In genomic region chr16:8424161-8424970, GRCm38 (mm10) we compare ENCODE assay signal across 9 mouse cellular contexts. TPM values are rescaled to one million over a fixed set of nuclear protein-coding genes. Genes with fewer than 3 reads are reported as not detected.
A peak's percentile ranks its signal among the peaks of the same experiment; 100 is the strongest.
DNase-seq lines count a peak whose midpoint lies in the region; ATAC-seq lines count a peak whose summit lies in the region.
"Had no signal": no experiment of that assay in that cellular context is flagged by ENCODE, and none has a peak within 500 bp of the region (broad histone marks: within the 10 kb centered on the region; RNA-seq: fewer than 3 reads in every experiment).

No protein-coding gene starts in this region.

- H3K27ac ChIP-seq in heart, embryonic 15.5 days: no peak overlapping the region
- H3K27ac ChIP-seq in embryonic facial prominence, embryonic 13.5 days: no peak overlapping the region
- H3K27ac ChIP-seq in intestine, embryonic 15.5 days: no peak overlapping the region
- H3K27ac ChIP-seq in liver, embryonic 13.5 days: no peak overlapping the region

- peaks cover 63% of the 10 kb centered on the region for H3K27me3 ChIP-seq in heart, embryonic 15.5 days
- peaks cover 65% of the 10 kb centered on the region for H3K27me3 ChIP-seq in embryonic facial prominence, embryonic 13.5 days
- H3K27me3 ChIP-seq in intestine, embryonic 15.5 days (replicated peaks): peaks cover 46% of the 10 kb centered on the region
- H3K27me3 ChIP-seq in liver, embryonic 13.5 days: peaks cover 59% of the 10 kb centered on the region

- H3K9ac ChIP-seq in heart, embryonic 15.5 days: no peak overlapping the region
- H3K9ac ChIP-seq in embryonic facial prominence, embryonic 13.5 days: 0 out of 2 replicates have a peak overlapping the region, but pooled peaks have one; percentile 44
- no peak overlapping the region; the same call in 1 of the 2 replicates for H3K9ac ChIP-seq in intestine, embryonic 15.5 days
- no peak overlapping the region for H3K9ac ChIP-seq in liver, embryonic 13.5 days

- no peaks in the 10 kb centered on the region for H3K9me3 ChIP-seq in heart, embryonic 15.5 days (replicated peaks)
- H3K9me3 ChIP-seq in embryonic facial prominence, embryonic 13.5 days: no peaks in the 10 kb centered on the region
- no peaks in the 10 kb centered on the region for H3K9me3 ChIP-seq in intestine, embryonic 15.5 days
- H3K9me3 ChIP-seq in liver, embryonic 13.5 days (replicated peaks): no peaks in the 10 kb centered on the region

- no peaks in the 10 kb centered on the region for H3K36me3 ChIP-seq in heart, embryonic 15.5 days
- H3K36me3 ChIP-seq in embryonic facial prominence, embryonic 13.5 days: no peaks in the 10 kb centered on the region
- H3K36me3 ChIP-seq in intestine, embryonic 15.5 days: no peaks in the 10 kb centered on the region
- no peaks in the 10 kb centered on the region for H3K36me3 ChIP-seq in liver, embryonic 13.5 days

- ATAC-seq in heart, embryonic 15.5 days (replicated peaks; ENCODE audit: insufficient number of reproducible peaks, insufficient read depth, low FRiP score, low read depth): 0 out of 2 replicates have a peak, but pooled peaks have one; percentile 22
- no peak for ATAC-seq in embryonic facial prominence, embryonic 13.5 days (ENCODE audit: insufficient number of reproducible peaks, insufficient read depth, low FRiP score, low TSS enrichment, low read depth)
- peak; percentile 23; the same call in 1 of the 2 replicates for ATAC-seq in intestine, embryonic 15.5 days
- ATAC-seq in liver, embryonic 13.5 days (ENCODE audit: low read depth): no peak
- ATAC-seq in granulocyte monocyte progenitor cell, adult 5-6 weeks (replicated peaks; ENCODE audit: poor library complexity, severe bottlenecking): no peak; the same call in 1 of the 2 replicates
- ATAC-seq: Patski had no signal

- no peak for DNase-seq in heart, adult 18-20 months
- no peak for DNase-seq in liver, embryonic 13.5 days
- no peak for DNase-seq in retina, postnatal 1 day
- DNase-seq in kidney, adult 9 months: no peak

- peak overlapping the region; percentile 37 for H3K4me3 ChIP-seq in heart, embryonic 15.5 days
- peak overlapping the region; percentile 38 for H3K4me3 ChIP-seq in embryonic facial prominence, embryonic 13.5 days
- peak overlapping the region; percentile 27 for H3K4me3 ChIP-seq in intestine, embryonic 15.5 days (replicated peaks)
- H3K4me3 ChIP-seq in liver, embryonic 13.5 days (replicated peaks): no peak overlapping the region; the same call in 1 of the 2 replicates

- H3K4me2 ChIP-seq in heart, embryonic 15.5 days: peak overlapping the region; percentile 61
- H3K4me2 ChIP-seq in embryonic facial prominence, embryonic 13.5 days: peak overlapping the region; percentile 59
- peak overlapping the region; percentile 63 for H3K4me2 ChIP-seq in intestine, embryonic 15.5 days (replicated peaks)
- peak overlapping the region; percentile 28; the same call in 1 of the 2 replicates for H3K4me2 ChIP-seq in liver, embryonic 13.5 days

- WGBS in heart, embryonic 15.5 days: 5% methylated on average over 43 of the region's 43 CpGs
- WGBS in embryonic facial prominence, embryonic 13.5 days: 3% methylated on average over 43 of the region's 43 CpGs
- WGBS in intestine, embryonic 15.5 days: 4% methylated on average over 43 of the region's 43 CpGs
- WGBS in liver, embryonic 13.5 days (ENCODE audit: insufficient replicate concordance): 5% methylated on average over 43 of the region's 43 CpGs

- peaks cover 7% of the 10 kb centered on the region for H3K4me1 ChIP-seq in heart, embryonic 15.5 days (replicated peaks)
- peaks cover 7% of the 10 kb centered on the region; the same call in 1 of the 2 replicates for H3K4me1 ChIP-seq in embryonic facial prominence, embryonic 13.5 days
- H3K4me1 ChIP-seq in intestine, embryonic 15.5 days (replicated peaks): peaks cover 5% of the 10 kb centered on the region; the same call in 1 of the 2 replicates
- no peaks in the 10 kb centered on the region for H3K4me1 ChIP-seq in liver, embryonic 13.5 days (replicated peaks)

RNA-seq across cellular contexts. Expression of gene Tmem114, which starts 0.6 kb away (rescaled TPM):
- not detected in 2 replicates for polyA plus RNA-seq in heart, embryonic 15.5 days (2015; fragmentation: Nextera tagmentation; extraction: Ambion mirVana)
- total RNA-seq in heart, adult 18-20 months (2021): not detected
- polyA plus RNA-seq in embryonic facial prominence, embryonic 13.5 days (2015; fragmentation: Nextera tagmentation; extraction: Ambion mirVana): not detected in 2 replicates
- polyA plus RNA-seq in intestine, embryonic 15.5 days (2015; fragmentation: Nextera tagmentation; extraction: Ambion mirVana): not detected in 2 replicates
- polyA plus RNA-seq in liver, embryonic 13.5 days (2015; fragmentation: Nextera tagmentation; extraction: Ambion mirVana): not detected in 2 replicates
- not detected in 2 replicates for total RNA-seq in granulocyte monocyte progenitor cell, adult 5-6 weeks (2014; fragmentation: Nextera tagmentation)
- total RNA-seq in granulocyte monocyte progenitor cell, adult 5-6 weeks (2017): not detected in 2 replicates
- polyA plus RNA-seq: Patski had no signal

RNA-seq across cellular contexts. Expression of gene Mettl22, which starts 46.2 kb away (rescaled TPM):
- 37.9 TPM in 2 replicates for polyA plus RNA-seq in heart, embryonic 15.5 days (2015; fragmentation: Nextera tagmentation; extraction: Ambion mirVana)
- total RNA-seq in heart, adult 18-20 months (2021): 10 to 100 TPM; 33.3 to 36.9 TPM
- polyA plus RNA-seq in embryonic facial prominence, embryonic 13.5 days (2015; fragmentation: Nextera tagmentation; extraction: Ambion mirVana): 16.4 and 18.0 TPM in 2 replicates
- 14.2 and 16.8 TPM in 2 replicates for polyA plus RNA-seq in intestine, embryonic 15.5 days (2015; fragmentation: Nextera tagmentation; extraction: Ambion mirVana)
- polyA plus RNA-seq in liver, embryonic 13.5 days (2015; fragmentation: Nextera tagmentation; extraction: Ambion mirVana): 7.8 and 9.1 TPM in 2 replicates
- 23.8 and 25.0 TPM in 2 replicates for total RNA-seq in granulocyte monocyte progenitor cell, adult 5-6 weeks (2014; fragmentation: Nextera tagmentation)
- 10.3 and 11.5 TPM in 2 replicates for total RNA-seq in granulocyte monocyte progenitor cell, adult 5-6 weeks (2017)

Comparison
In these comparisons a context has a peak if more than half of its experiments do, and no peak if none do; other contexts are left out.
1. ATAC-seq: peak in heart, embryonic 15.5 days (single experiment) and intestine, embryonic 15.5 days (single experiment); none in embryonic facial prominence, embryonic 13.5 days (single experiment), liver, embryonic 13.5 days (single experiment) and granulocyte monocyte progenitor cell, adult 5-6 weeks (single experiment).
2. Peak in every context shown above with its lines, with median percentiles within 50 percentile points of each other: H3K4me2 ChIP-seq.